Mouse (Mus musculus) cerebellum, adult 2 months (tissue): ENCODE measurements around the gene Vtcn1. TPM values are rescaled to one million over a fixed set of nuclear protein-coding genes. Genes with fewer than 3 reads are reported as not detected.

ENCODE experiments used
- DNase-seq, 2 experiments: peaks; one replicate each; pipeline ENCODE4 v3.0.0; 2021
- H3K27ac ChIP-seq: fragments of 200-500 bp; 2 replicates; pipeline ENCODE4 v1.5.1; 2012; ENCODE audit warnings: low read length, control low read depth, inconsistent platforms; ENCODE audit not compliant: insufficient read depth
- H3K27me3 ChIP-seq: fragments of 200-500 bp; 2 replicates; pipeline ENCODE4 v1.6.1; 2012; ENCODE audit warnings: inconsistent platforms, mild to moderate bottlenecking, low read length, moderate library complexity; ENCODE audit not compliant: control insufficient read depth, insufficient read depth
- H3K4me1 ChIP-seq: fragments of 200-500 bp; 2 replicates; pipeline ENCODE4 v1.6.1; 2011; ENCODE audit warnings: low read length; ENCODE audit not compliant: control insufficient read depth, insufficient read depth
- H3K4me3 ChIP-seq: fragments of 200-500 bp; replicated peaks from 2 replicates; pipeline ENCODE3; 2011; ENCODE audit warnings: mild to moderate bottlenecking, low read depth, low read length, control low read depth; ENCODE audit not compliant: insufficient read depth
- CTCF ChIP-seq: fragments of 200-500 bp; IDR thresholded peaks from 2 replicates; pipeline ENCODE4 v1.5.1; 2011; ENCODE audit warnings: low read depth, mild to moderate bottlenecking, control low read depth, low read length, moderate library complexity, borderline replicate concordance; ENCODE audit not compliant: insufficient read depth
- POLR2A ChIP-seq: fragments of 200-500 bp; IDR thresholded peaks from 2 replicates; pipeline ENCODE4 v1.6.1; 2011; ENCODE audit warnings: low read length, control low read depth, borderline replicate concordance; ENCODE audit not compliant: insufficient read depth
- WGBS: fragments of 180-500 bp; shearing (Covaris S2); methylation state at CpG from one replicate; pipeline ENCODE4 v1.1.7; 2018; 5-methylcytosine and 5-hydroxymethylcytosine counted together
- polyA plus RNA-seq: library from polyadenylated mRNA; depleted of rRNA; stranded (reverse); fragments of >200 nt; gene quantifications from 2 replicates; pipeline ENCODE4 v1.2.3, GENCODE M21; 2012

Gene Vtcn1
- polyA plus RNA-seq, 1 experiment = 0.03 TPM

- H3K4me3 ChIP-seq = no peak overlapping the region
- DNase-seq = peak; percentile 12 to 45
- no peak overlapping the region for H3K27ac ChIP-seq
- no peaks in the 10 kb centered on the region for H3K27me3 ChIP-seq
- TF ChIP-seq CTCF (no peak), POLR2A (no peak)
- WGBS = 80% methylated on average over 11 of the region's 11 CpGs
- H3K4me1 ChIP-seq = peaks cover 4% of the 10 kb centered on the region; the same call in 1 of the 2 replicates
These were observed 67.4 kb downstream of the Vtcn1 start for GRCm38 (mm10) chr3:100892383-100893335.

GRCm38 (mm10) chr3:100895500-100895899, 70.2 kb downstream of the Vtcn1 start:
- WGBS = 51% methylated on average over 6 of the region's 6 CpGs
- no peak overlapping the region for H3K4me3 ChIP-seq
- no peak for TF ChIP-seq CTCF
- no peak for TF ChIP-seq POLR2A
- no peaks in the 10 kb centered on the region for H3K27me3 ChIP-seq
- no peak for DNase-seq
- no peak overlapping the region for H3K27ac ChIP-seq
- peaks cover 4% of the 10 kb centered on the region; the same call in 1 of the 2 replicates for H3K4me1 ChIP-seq

GRCm38 (mm10) chr3:100906128-100906527, 80.9 kb downstream of the Vtcn1 start:
- Histone ChIP-seq H3K4me1 (no peaks in the 10 kb centered on the region), H3K27ac (no peak overlapping the region), H3K27me3 (no peaks in the 10 kb centered on the region), H3K4me3 (no peak overlapping the region)
- 81% methylated on average over 6 of the region's 6 CpGs for WGBS
- no peak for TF ChIP-seq CTCF
- TF ChIP-seq POLR2A = no peak
- no peak for DNase-seq

GRCm38 (mm10) chr3:100906916-100907315, 81.7 kb downstream of the Vtcn1 start:
- H3K27me3 ChIP-seq = no peaks in the 10 kb centered on the region
- DNase-seq = no peak
- no peak overlapping the region for H3K4me3 ChIP-seq
- TF ChIP-seq CTCF (no peak), POLR2A (no peak)
- no peak overlapping the region for H3K27ac ChIP-seq
- H3K4me1 ChIP-seq = no peaks in the 10 kb centered on the region
- 29% methylated on average over 3 of the region's 3 CpGs for WGBS

GRCm38 (mm10) chr3:100908594-100908993, 83.3 kb downstream of the Vtcn1 start:
- Histone ChIP-seq H3K4me1 (no peaks in the 10 kb centered on the region), H3K27me3 (no peaks in the 10 kb centered on the region), H3K27ac (no peak overlapping the region), H3K4me3 (no peak overlapping the region)
- no peak for DNase-seq
- 64% methylated on average over 6 of the region's 6 CpGs for WGBS
- TF ChIP-seq CTCF = no peak
- TF ChIP-seq POLR2A = no peak

GRCm38 (mm10) chr3:100910621-100911020, 85.4 kb downstream of the Vtcn1 start:
- no peak for DNase-seq
- TF ChIP-seq POLR2A (no peak), CTCF (no peak)
- no peaks in the 10 kb centered on the region for H3K4me1 ChIP-seq
- 52% methylated on average over 5 of the region's 5 CpGs for WGBS
- no peaks in the 10 kb centered on the region for H3K27me3 ChIP-seq
- H3K4me3 ChIP-seq = no peak overlapping the region
- H3K27ac ChIP-seq = no peak overlapping the region

- Histone ChIP-seq H3K4me3 (no peak overlapping the region), H3K27ac (no peak overlapping the region), H3K27me3 (no peaks in the 10 kb centered on the region), H3K4me1 (no peaks in the 10 kb centered on the region)
- 78% methylated on average over 9 of the region's 9 CpGs for WGBS
- TF ChIP-seq POLR2A = no peak
- TF ChIP-seq CTCF = no peak
- DNase-seq = no peak
These were observed 85.8 kb downstream of the Vtcn1 start for GRCm38 (mm10) chr3:100911026-100911425.

- no peak overlapping the region for H3K27ac ChIP-seq
- H3K4me3 ChIP-seq = no peak overlapping the region
- TF ChIP-seq CTCF (no peak), POLR2A (no peak)
- no peak for DNase-seq
- H3K27me3 ChIP-seq = no peaks in the 10 kb centered on the region
- no peaks in the 10 kb centered on the region for H3K4me1 ChIP-seq
- WGBS = 76% methylated on average over 7 of the region's 7 CpGs
These were observed 86.4 kb downstream of the Vtcn1 start for GRCm38 (mm10) chr3:100911498-100912213.
